Mouse (Mus musculus) cerebellum, adult 2 months (tissue): Measurements from ENCODE around the gene Ryr2. TPM values are rescaled to one million over a fixed set of nuclear protein-coding genes. Genes with fewer than 3 reads are reported as not detected.

Source experiments
- DNase-seq, 2 experiments: peaks; one replicate each; pipeline ENCODE4 v3.0.0; 2021
- H3K27ac ChIP-seq: fragments of 200-500 bp; 2 replicates; pipeline ENCODE4 v1.5.1; 2012; ENCODE audit warnings: low read length, control low read depth, inconsistent platforms; ENCODE audit not compliant: insufficient read depth
- H3K27me3 ChIP-seq: fragments of 200-500 bp; 2 replicates; pipeline ENCODE4 v1.6.1; 2012; ENCODE audit warnings: inconsistent platforms, mild to moderate bottlenecking, low read length, moderate library complexity; ENCODE audit not compliant: control insufficient read depth, insufficient read depth
- H3K4me1 ChIP-seq: fragments of 200-500 bp; 2 replicates; pipeline ENCODE4 v1.6.1; 2011; ENCODE audit warnings: low read length; ENCODE audit not compliant: control insufficient read depth, insufficient read depth
- H3K4me3 ChIP-seq: fragments of 200-500 bp; replicated peaks from 2 replicates; pipeline ENCODE3; 2011; ENCODE audit warnings: mild to moderate bottlenecking, low read depth, low read length, control low read depth; ENCODE audit not compliant: insufficient read depth
- CTCF ChIP-seq: fragments of 200-500 bp; IDR thresholded peaks from 2 replicates; pipeline ENCODE4 v1.5.1; 2011; ENCODE audit warnings: low read depth, mild to moderate bottlenecking, control low read depth, low read length, moderate library complexity, borderline replicate concordance; ENCODE audit not compliant: insufficient read depth
- POLR2A ChIP-seq: fragments of 200-500 bp; IDR thresholded peaks from 2 replicates; pipeline ENCODE4 v1.6.1; 2011; ENCODE audit warnings: low read length, control low read depth, borderline replicate concordance; ENCODE audit not compliant: insufficient read depth
- WGBS: fragments of 180-500 bp; shearing (Covaris S2); methylation state at CpG from one replicate; pipeline ENCODE4 v1.1.7; 2018; 5-methylcytosine and 5-hydroxymethylcytosine counted together
- polyA plus RNA-seq: library from polyadenylated mRNA; depleted of rRNA; stranded (reverse); fragments of >200 nt; gene quantifications from 2 replicates; pipeline ENCODE4 v1.2.3, GENCODE M21; 2012

The Ryr2 gene
- polyA plus RNA-seq, 1 experiment = 59.8 TPM

DNA sequence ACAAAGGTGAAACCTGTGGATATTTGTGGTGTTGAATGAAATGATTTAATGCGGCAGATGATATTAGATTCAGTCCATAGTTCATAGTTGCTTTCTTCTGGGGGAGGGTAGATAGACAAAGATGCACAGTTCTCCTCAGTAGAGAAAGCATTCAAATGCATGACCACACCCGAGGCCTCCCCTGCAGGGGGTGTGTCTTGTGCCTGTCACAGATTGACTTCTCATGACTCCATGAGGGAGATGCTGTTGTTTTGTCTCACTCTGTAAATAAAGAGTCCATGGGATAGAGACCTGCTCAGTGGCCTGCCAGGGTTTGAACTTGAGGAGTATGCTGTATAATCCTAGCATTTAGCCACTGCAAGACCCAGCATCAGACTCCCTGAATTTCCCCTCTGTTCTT, 194.5 kb downstream of the Ryr2 start:
- no peak for DNase-seq
- Histone ChIP-seq H3K4me3 (no peak overlapping the region), H3K4me1 (peaks cover 8% of the 10 kb centered on the region), H3K27ac (no peak overlapping the region), H3K27me3 (no peaks in the 10 kb centered on the region)
- WGBS = 48% methylated on average over 2 of the region's 2 CpGs
- TF ChIP-seq CTCF (no peak), POLR2A (no peak)

DNA sequence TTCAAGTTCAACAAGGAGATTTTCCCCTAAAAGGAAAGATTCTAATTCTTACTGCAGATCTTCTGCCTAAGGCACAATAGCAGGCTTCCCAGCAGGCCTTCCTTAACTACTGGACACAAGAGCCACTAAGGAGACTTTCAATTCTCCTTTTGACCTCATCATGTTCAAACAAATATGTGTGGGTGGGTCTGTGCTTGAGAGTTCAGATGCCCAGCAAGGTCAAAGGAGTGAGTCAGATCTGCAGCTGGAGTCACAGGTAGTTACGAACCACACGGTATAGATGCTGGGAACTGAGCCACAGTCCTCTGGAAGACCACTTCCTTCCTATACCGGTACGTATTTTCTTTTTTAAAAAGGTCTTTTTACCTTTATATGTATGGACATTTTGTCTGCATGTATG, 198.6 kb downstream of the Ryr2 start:
- DNase-seq = no peak
- H3K27ac ChIP-seq = no peak overlapping the region
- H3K27me3 ChIP-seq = no peaks in the 10 kb centered on the region
- WGBS = 91% methylated on average over 4 of the region's 4 CpGs
- H3K4me1 ChIP-seq = peaks cover 3% of the 10 kb centered on the region; the same call in 1 of the 2 replicates
- H3K4me3 ChIP-seq = no peak overlapping the region
- TF ChIP-seq POLR2A = no peak
- no peak for TF ChIP-seq CTCF

DNA sequence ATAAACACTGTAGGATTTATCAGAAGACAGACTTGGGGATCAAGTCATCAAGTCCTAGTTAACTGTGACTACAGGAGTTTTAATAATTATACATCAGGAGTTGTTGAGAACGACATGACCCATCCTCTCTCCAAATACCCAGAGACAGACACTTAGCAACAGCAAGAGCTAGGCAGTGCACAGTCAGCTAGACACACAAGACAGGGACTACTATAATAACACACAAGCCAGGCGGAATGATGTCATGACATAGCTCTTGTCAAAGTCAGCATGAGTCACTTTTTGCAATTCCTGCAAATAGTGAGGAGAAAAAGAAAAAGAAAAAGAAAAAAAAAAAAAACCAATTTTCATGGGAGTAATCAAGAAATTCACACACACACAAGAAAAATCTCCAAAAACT, 201.6 kb downstream of the Ryr2 start:
- H3K27ac ChIP-seq = no peak overlapping the region
- H3K4me3 ChIP-seq = no peak overlapping the region
- TF ChIP-seq CTCF (no peak), POLR2A (no peak)
- 41% methylated on average over 2 of the region's 2 CpGs for WGBS
- H3K4me1 ChIP-seq = peaks cover 3% of the 10 kb centered on the region; the same call in 1 of the 2 replicates
- no peaks in the 10 kb centered on the region for H3K27me3 ChIP-seq
- DNase-seq = no peak

DNA sequence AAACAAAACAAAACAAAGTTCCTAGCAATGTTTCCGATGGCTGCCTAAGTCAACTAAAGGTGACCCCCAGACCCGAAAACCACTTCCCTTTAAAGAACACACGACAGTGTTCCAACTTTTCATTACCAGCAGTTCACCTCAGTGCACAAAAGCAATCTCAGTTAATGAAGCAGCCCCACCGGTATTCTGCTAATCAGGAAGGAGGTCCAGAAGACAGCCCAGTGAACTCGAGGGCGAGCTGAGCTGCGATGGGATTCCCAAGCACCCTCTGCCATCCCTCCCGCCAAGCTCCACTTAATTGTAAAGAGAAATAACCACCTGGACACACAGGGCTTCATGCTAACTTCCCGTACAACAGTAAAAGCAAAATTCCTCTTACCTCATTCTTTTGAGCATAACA, 203.5 kb downstream of the Ryr2 start:
- Histone ChIP-seq H3K4me3 (no peak overlapping the region), H3K27me3 (no peaks in the 10 kb centered on the region), H3K4me1 (peaks cover 6% of the 10 kb centered on the region), H3K27ac (no peak overlapping the region)
- no peak for DNase-seq
- 33% methylated on average over 9 of the region's 9 CpGs for WGBS
- TF ChIP-seq CTCF (no peak), POLR2A (no peak)

DNA sequence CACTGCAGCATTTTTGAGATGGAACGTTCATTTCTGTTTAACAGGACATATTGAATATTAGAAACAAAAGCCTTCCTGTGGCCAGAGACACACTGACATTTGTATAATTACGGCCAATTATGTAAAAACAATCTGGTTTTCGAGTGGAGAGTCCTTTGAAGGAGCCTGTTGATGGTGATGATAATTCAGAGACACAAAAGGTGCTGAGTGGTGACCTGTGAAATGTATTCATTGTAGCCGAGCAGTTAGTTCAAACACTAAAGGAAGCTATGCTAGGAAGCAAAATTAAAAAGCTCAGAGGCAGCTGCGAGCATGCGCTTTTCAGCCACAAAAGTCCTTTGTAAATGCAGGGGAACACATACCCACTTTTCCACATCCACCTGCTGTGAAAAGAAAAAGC, 203.9 kb downstream of the Ryr2 start:
- Histone ChIP-seq H3K4me1 (peaks cover 6% of the 10 kb centered on the region), H3K4me3 (no peak overlapping the region), H3K27ac (no peak overlapping the region), H3K27me3 (no peaks in the 10 kb centered on the region)
- 59% methylated on average over 6 of the region's 6 CpGs for WGBS
- no peak for DNase-seq
- no peak for TF ChIP-seq POLR2A
- TF ChIP-seq CTCF = no peak

DNA sequence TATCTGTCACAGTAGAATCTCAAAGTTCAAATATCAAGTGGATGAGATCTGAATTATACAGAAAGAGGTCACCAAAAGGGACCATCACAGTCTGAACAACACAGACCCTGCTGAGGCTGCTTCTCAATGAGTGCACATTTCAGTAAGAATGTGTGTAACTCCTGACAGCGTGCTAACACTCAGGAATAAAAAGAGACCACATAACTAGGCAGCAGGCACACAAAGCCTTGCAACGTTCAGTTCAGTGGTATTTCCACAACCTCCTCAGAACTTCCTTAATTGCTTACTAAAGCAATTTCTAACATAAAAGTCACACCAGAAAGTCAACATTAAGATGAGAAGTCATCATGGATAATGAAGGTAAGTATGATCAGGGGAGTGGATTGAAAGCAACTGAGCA, 206.1 kb downstream of the Ryr2 start:
- 66% methylated on average over 2 of the region's 2 CpGs for WGBS
- H3K4me3 ChIP-seq = no peak overlapping the region
- no peak for DNase-seq
- H3K27me3 ChIP-seq = no peaks in the 10 kb centered on the region
- peaks cover 6% of the 10 kb centered on the region for H3K4me1 ChIP-seq
- no peak overlapping the region for H3K27ac ChIP-seq
- TF ChIP-seq CTCF (no peak), POLR2A (no peak)

DNA sequence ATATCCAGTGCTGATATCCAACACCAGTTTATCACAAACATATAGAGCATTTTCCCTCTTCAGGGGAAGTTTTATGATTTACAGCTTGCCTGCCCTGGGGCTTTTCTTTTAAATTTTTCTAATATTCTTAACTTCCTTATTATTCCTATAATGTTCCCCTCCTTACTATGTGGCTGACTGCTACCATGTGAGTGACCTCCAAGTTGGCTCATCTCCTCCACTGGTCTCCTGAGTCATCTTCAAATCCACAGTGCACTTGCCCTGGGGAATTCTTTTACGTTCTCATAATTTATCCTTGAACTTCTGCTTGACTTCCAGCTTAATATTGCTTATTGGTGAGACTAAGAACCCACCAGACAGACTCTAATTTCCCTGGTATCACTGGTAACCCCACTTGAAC, 211.1 kb downstream of the Ryr2 start:
- Histone ChIP-seq H3K27me3 (no peaks in the 10 kb centered on the region), H3K4me1 (peaks cover 8% of the 10 kb centered on the region), H3K4me3 (no peak overlapping the region), H3K27ac (no peak overlapping the region)
- TF ChIP-seq POLR2A (no peak), CTCF (no peak)
- no peak for DNase-seq
- 38% methylated on average over 1 of the region's 1 CpGs for WGBS

DNA sequence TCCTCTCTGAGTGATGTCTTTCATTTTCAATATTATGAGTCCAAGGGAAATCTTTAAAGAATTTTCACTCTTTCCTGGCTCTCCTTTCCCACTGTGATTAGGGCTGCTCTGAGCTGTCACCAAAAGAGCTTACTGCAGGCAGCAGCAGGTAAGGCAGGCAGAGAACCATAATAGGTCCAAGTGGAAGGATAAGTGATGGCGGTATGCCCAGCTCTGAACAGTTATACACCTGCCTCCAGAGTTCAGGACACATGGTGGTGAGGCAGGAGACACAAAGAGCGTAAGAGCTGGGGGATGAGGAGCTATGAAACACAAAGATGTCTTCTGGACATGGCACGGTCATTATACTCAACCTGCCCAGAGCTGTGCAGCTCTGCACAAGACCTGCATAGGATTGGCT, 215.0 kb downstream of the Ryr2 start:
- H3K27ac ChIP-seq = 0 out of 2 replicates have a peak overlapping the region, but pooled peaks have one; percentile 37

DNA sequence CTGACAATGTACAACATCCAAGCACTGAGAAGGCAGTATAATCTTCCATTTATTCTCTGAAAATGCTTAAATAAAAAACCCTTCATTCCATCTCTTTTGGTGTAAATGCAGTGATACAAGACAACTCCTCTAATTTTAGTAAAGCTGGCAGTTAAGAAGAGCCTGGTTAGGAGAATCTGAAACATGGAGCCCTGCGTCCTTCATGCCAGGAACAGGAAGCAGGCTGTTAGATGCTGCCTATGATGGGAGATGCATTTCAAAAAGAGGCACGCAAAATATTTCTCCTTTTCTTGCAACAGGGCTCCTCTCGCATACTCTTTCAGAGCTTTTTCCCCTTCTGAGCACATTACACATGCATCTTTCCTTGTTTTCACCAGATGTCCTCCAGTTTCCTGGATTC, 215.6 kb downstream of the Ryr2 start:
- no peak overlapping the region for H3K4me3 ChIP-seq
- H3K4me1 ChIP-seq = peaks cover 4% of the 10 kb centered on the region
- no peak for DNase-seq
- H3K27me3 ChIP-seq = no peaks in the 10 kb centered on the region
- H3K27ac ChIP-seq = no peak overlapping the region
- WGBS = 21% methylated on average over 3 of the region's 3 CpGs
- TF ChIP-seq CTCF = no peak

More for the DNA sequence above, 215.0 kb downstream of the Ryr2 start:
- Histone ChIP-seq H3K4me1 (peaks cover 4% of the 10 kb centered on the region), H3K4me3 (no peak overlapping the region), H3K27me3 (no peaks in the 10 kb centered on the region)
- no peak for TF ChIP-seq POLR2A
- TF ChIP-seq CTCF = peak; percentile 26; the same call in 1 of the 2 replicates
- 22% methylated on average over 3 of the region's 3 CpGs for WGBS
- DNase-seq = peak; percentile 65 to 82
